Mouse (Mus musculus) G1E (cell line): ENCODE results near the gene Slc16a4. TPM values are rescaled to one million over a fixed set of nuclear protein-coding genes. Genes with fewer than 3 reads are reported as not detected.

Source experiments
- ATAC-seq: 2 replicates; pipeline ENCODE4 v1.8.0; 2016; ENCODE audit warnings: mild to moderate bottlenecking; ENCODE audit not compliant: insufficient number of reproducible peaks, poor library complexity, low FRiP score, severe bottlenecking; ENCODE audit errors: extremely low read depth
- DNase-seq: peaks from one replicate; pipeline ENCODE4 v3.0.0; 2012; ENCODE audit warnings: low spot score
- H3K27me3 ChIP-seq: 2 replicates; pipeline ENCODE4 v1.6.1; 2012; ENCODE audit warnings: mild to moderate bottlenecking, low read length, inconsistent platforms; ENCODE audit not compliant: insufficient read depth
- H3K36me3 ChIP-seq: replicated peaks from 2 replicates; pipeline ENCODE3; 2012; ENCODE audit warnings: mild to moderate bottlenecking, inconsistent platforms
- H3K4me1 ChIP-seq: 2 replicates; pipeline ENCODE4 v1.6.1; 2012; ENCODE audit warnings: low read depth, low read length, inconsistent platforms, mixed read lengths; ENCODE audit not compliant: insufficient read depth
- H3K4me3 ChIP-seq: 2 replicates; pipeline ENCODE4 v1.5.1; 2012; ENCODE audit warnings: low read depth, mild to moderate bottlenecking, inconsistent platforms, low read length, moderate library complexity, mixed read lengths
- H3K9me3 ChIP-seq: replicated peaks from 2 replicates; pipeline ENCODE4 v1.6.1; 2012; ENCODE audit warnings: inconsistent platforms
- CTCF ChIP-seq: IDR thresholded peaks from 2 replicates; pipeline ENCODE4 v1.5.1; 2012; ENCODE audit warnings: low read depth, low read length, inconsistent platforms, mixed read lengths
- GATA1 ChIP-seq: IDR thresholded peaks from 2 replicates; pipeline ENCODE4 v1.6.1; 2012; ENCODE audit warnings: borderline replicate concordance, low read length, inconsistent platforms, mixed read lengths
- GATA2 ChIP-seq: IDR thresholded peaks from 2 replicates; pipeline ENCODE4 v1.6.1; 2012; ENCODE audit warnings: low read depth, low read length, inconsistent platforms, borderline replicate concordance
- POLR2AphosphoS5 ChIP-seq: IDR thresholded peaks from 2 replicates; pipeline ENCODE4 v1.6.1; 2012; ENCODE audit warnings: low read depth, low read length, inconsistent platforms; ENCODE audit not compliant: insufficient replicate concordance
- TAL1 ChIP-seq: conservative IDR thresholded peaks from 2 replicates; pipeline ENCODE4 v1.6.1; 2012; ENCODE audit warnings: low read depth, low read length, inconsistent platforms, mixed read lengths
- polyA plus RNA-seq: library from polyadenylated mRNA; stranded (reverse); fragments of >175 nt; gene quantifications from 2 replicates; pipeline ENCODE4 v1.2.3, GENCODE M21; 2012
- total RNA-seq, 2 experiments: library from RNA; stranded (forward) in 1 of 2; stranded (reverse) in 1 of 2; fragments of 200-1000 nt in 1 of 2; fragments of >200 nt in 1 of 2; fragmentation: Nextera tagmentation in 1 of 2; gene quantifications; 2 replicates each; pipeline ENCODE4 v1.2.3; 2014 to 2017

The Slc16a4 gene
- total and polyA plus RNA-seq, 3 experiments, result 0.22 TPM; not detected in 2

GRCm38 (mm10) chr3:107355618-107356260 lies 64.7 kb downstream of the Slc16a4 start:
- peaks cover 6% of the 10 kb centered on the region for H3K4me1 ChIP-seq
- DNase-seq (no peak), ATAC-seq (no peak)
- no peaks in the 10 kb centered on the region for H3K9me3 ChIP-seq
- TF ChIP-seq GATA2 (no peak), TAL1 (no peak), GATA1 (no peak), CTCF (no peak), POLR2AphosphoS5 (no peak)
- H3K4me3 ChIP-seq, result no peak overlapping the region
- no peaks in the 10 kb centered on the region for H3K36me3 ChIP-seq
- peaks cover 54% of the 10 kb centered on the region for H3K27me3 ChIP-seq

GRCm38 (mm10) chr3:107356964-107357441 lies 66.0 kb downstream of the Slc16a4 start:
- H3K4me3 ChIP-seq, result no peak overlapping the region
- no peaks in the 10 kb centered on the region for H3K36me3 ChIP-seq
- peak; percentile 52; the same call in 1 of the 2 replicates for ATAC-seq
- no peaks in the 10 kb centered on the region for H3K9me3 ChIP-seq
- peak; percentile 53 for DNase-seq
- peaks cover 54% of the 10 kb centered on the region for H3K27me3 ChIP-seq
- TF ChIP-seq CTCF (0 out of 2 replicates have a peak, but pooled peaks have one; percentile 5), GATA1 (no peak)
- H3K4me1 ChIP-seq, result peaks cover 6% of the 10 kb centered on the region

- H3K4me3 ChIP-seq, result no peak overlapping the region
- H3K9me3 ChIP-seq, result no peaks in the 10 kb centered on the region
- H3K27me3 ChIP-seq, result peaks cover 57% of the 10 kb centered on the region
- peaks cover 6% of the 10 kb centered on the region for H3K4me1 ChIP-seq
- ATAC-seq (no peak), DNase-seq (no peak)
- H3K36me3 ChIP-seq, result no peaks in the 10 kb centered on the region
- TF ChIP-seq TAL1 (no peak), CTCF (no peak), POLR2AphosphoS5 (no peak), GATA2 (no peak), GATA1 (no peak)
Measured at GRCm38 (mm10) chr3:107357700-107358234, 66.7 kb downstream of the Slc16a4 start.

- TF ChIP-seq POLR2AphosphoS5 (no peak), GATA1 (no peak), CTCF (no peak), GATA2 (no peak), TAL1 (no peak)
- H3K27me3 ChIP-seq, result peaks cover 49% of the 10 kb centered on the region
- DNase-seq, result no peak
- H3K4me3 ChIP-seq, result no peak overlapping the region
- ATAC-seq, result no peak
- H3K9me3 ChIP-seq, result no peaks in the 10 kb centered on the region
- no peaks in the 10 kb centered on the region for H3K36me3 ChIP-seq
- peaks cover 6% of the 10 kb centered on the region for H3K4me1 ChIP-seq
Measured at GRCm38 (mm10) chr3:107360341-107360740, 69.3 kb downstream of the Slc16a4 start.

Other genes with a start within 250 kb of the Slc16a4 start
- not detected in 2 replicates for gene Kcna2, start 190.1 kb upstream of the Slc16a4 start, total RNA-seq (2014; fragmentation: Nextera tagmentation)
- under 0.01 and 0.11 TPM in 2 replicates for gene Kcna2, start 190.1 kb upstream of the Slc16a4 start, total RNA-seq (2017)
- not detected in 2 replicates for gene Kcna2, start 190.1 kb upstream of the Slc16a4 start, polyA plus RNA-seq
- gene Kcna10, start 108.2 kb upstream of the Slc16a4 start, total RNA-seq (2014; fragmentation: Nextera tagmentation), result not detected in 2 replicates
- gene Kcna10, start 108.2 kb upstream of the Slc16a4 start, total RNA-seq (2017), result 0.05 TPM in 1 of 2 replicates, not detected in the other
- gene Kcna10, start 108.2 kb upstream of the Slc16a4 start, polyA plus RNA-seq, result not detected in 2 replicates
- not detected in 2 replicates for gene Cym, start 69.5 kb upstream of the Slc16a4 start, total RNA-seq (2014; fragmentation: Nextera tagmentation)
- gene Cym, start 69.5 kb upstream of the Slc16a4 start, total RNA-seq (2017), result not detected in 2 replicates
- not detected in 2 replicates for gene Cym, start 69.5 kb upstream of the Slc16a4 start, polyA plus RNA-seq
- gene A630076J17Rik, start 60.6 kb upstream of the Slc16a4 start, total RNA-seq (2014; fragmentation: Nextera tagmentation), result not detected in 2 replicates
- 0.06 TPM in 1 of 2 replicates, not detected in the other for gene A630076J17Rik, start 60.6 kb upstream of the Slc16a4 start, total RNA-seq (2017)
- gene A630076J17Rik, start 60.6 kb upstream of the Slc16a4 start, polyA plus RNA-seq, result not detected in 2 replicates
- gene Prok1, start 51.5 kb upstream of the Slc16a4 start, total RNA-seq (2014; fragmentation: Nextera tagmentation), result not detected in 2 replicates
- 0.06 and 0.11 TPM in 2 replicates for gene Prok1, start 51.5 kb upstream of the Slc16a4 start, total RNA-seq (2017)
- 0.04 TPM in 1 of 2 replicates, not detected in the other for gene Prok1, start 51.5 kb upstream of the Slc16a4 start, polyA plus RNA-seq
- gene Lamtor5, start 12.4 kb upstream of the Slc16a4 start, total RNA-seq (2014; fragmentation: Nextera tagmentation), result 50.3 and 56.3 TPM in 2 replicates
- 91.4 and 111 TPM in 2 replicates for gene Lamtor5, start 12.4 kb upstream of the Slc16a4 start, total RNA-seq (2017)
- 26.8 and 27.0 TPM in 2 replicates for gene Lamtor5, start 12.4 kb upstream of the Slc16a4 start, polyA plus RNA-seq
- 105 and 113 TPM in 2 replicates for gene Rbm15, start 42.4 kb downstream of the Slc16a4 start, total RNA-seq (2014; fragmentation: Nextera tagmentation)
- gene Rbm15, start 42.4 kb downstream of the Slc16a4 start, total RNA-seq (2017), result 42.7 and 50.0 TPM in 2 replicates
- 5.2 and 5.9 TPM in 2 replicates for gene Rbm15, start 42.4 kb downstream of the Slc16a4 start, polyA plus RNA-seq
- not detected in 2 replicates for gene Kcnc4, start 168.3 kb downstream of the Slc16a4 start, total RNA-seq (2014; fragmentation: Nextera tagmentation)
- 0.06 and 0.11 TPM in 2 replicates for gene Kcnc4, start 168.3 kb downstream of the Slc16a4 start, total RNA-seq (2017)
- not detected in 2 replicates for gene Kcnc4, start 168.3 kb downstream of the Slc16a4 start, polyA plus RNA-seq
- gene Slc6a17, start 226.8 kb downstream of the Slc16a4 start, total RNA-seq (2014; fragmentation: Nextera tagmentation), result 1.2 TPM in 1 of 2 replicates, not detected in the other
- gene Slc6a17, start 226.8 kb downstream of the Slc16a4 start, total RNA-seq (2017), result 0.11 and 0.12 TPM in 2 replicates
- gene Slc6a17, start 226.8 kb downstream of the Slc16a4 start, polyA plus RNA-seq, result not detected in 2 replicates